Mouse (Mus musculus): ENCODE measurements around the gene Olfr140. TPM values are rescaled to one million over a fixed set of nuclear protein-coding genes. Genes with fewer than 3 reads are reported as not detected.

The Olfr140 gene
- polyA plus RNA-seq (2015; fragmentation: Nextera tagmentation; extraction: Ambion mirVana), result not detected in 2 replicates

DNA sequence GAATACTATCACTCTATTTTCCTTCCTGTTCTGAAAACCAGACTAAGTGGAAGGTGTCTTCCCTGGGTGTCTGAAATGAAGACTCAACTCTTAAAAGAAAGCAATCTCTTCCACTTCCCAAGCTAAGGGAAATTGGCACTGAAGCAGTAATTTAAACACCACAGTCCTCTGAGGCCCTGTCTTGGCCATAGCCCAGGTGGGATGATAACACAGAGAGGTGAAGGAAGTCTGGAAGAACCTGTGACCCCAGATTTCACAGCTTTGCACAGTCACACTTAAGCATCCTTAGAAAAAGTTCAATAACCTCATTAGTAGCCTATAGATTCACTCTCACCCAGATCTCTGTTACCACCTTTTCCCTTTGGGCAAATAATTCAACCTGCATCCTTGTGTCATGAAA lies at the start of gene Olfr140:
Gene Olfr140 (minus strand): TSS at position 101 of the 400 bp plus-strand sequence.
- Histone ChIP-seq H3K4me1 (no peaks in the 10 kb centered on the region), H3K4me2 (no peak within 1 kb of the TSS), H3K36me3 (no peaks in the 10 kb centered on the region), H3K9ac (no peak within 1 kb of the TSS), H3K27ac (no peak within 1 kb of the TSS), H3K9me3 (no peaks in the 10 kb centered on the region), H3K27me3 (no peaks in the 10 kb centered on the region), H3K4me3 (no peak within 1 kb of the TSS)
- ATAC-seq (ENCODE audit: insufficient number of reproducible peaks, low FRiP score, low TSS enrichment, low read depth), result no peak

DNA sequence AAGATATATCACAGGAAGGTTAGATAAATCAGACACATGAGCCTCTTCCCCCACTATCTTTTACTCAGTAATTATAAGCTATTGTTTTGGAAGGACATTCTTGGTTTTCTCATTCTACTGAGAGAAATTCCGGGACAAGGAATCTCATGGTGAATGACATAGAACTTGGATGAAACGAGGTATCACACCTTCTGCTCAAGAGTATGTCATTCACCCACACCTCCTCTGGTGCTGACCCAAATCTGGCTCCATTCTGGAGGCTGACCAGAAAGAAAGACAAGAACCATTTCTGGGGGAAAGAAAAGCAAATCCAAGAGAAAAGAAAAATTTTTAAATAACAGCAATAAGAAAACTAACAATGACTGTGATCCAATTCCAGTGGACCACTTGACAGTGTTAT lies 6.7 kb upstream of the Olfr140 start:
- WGBS, result 70% methylated on average over 2 of the region's 2 CpGs
- no peaks in the 10 kb centered on the region for H3K27me3 ChIP-seq
- H3K36me3 ChIP-seq, result no peaks in the 10 kb centered on the region
- no peak overlapping the region for H3K9ac ChIP-seq
- no peaks in the 10 kb centered on the region for H3K4me1 ChIP-seq
- H3K9me3 ChIP-seq, result no peaks in the 10 kb centered on the region
- ATAC-seq (ENCODE audit: insufficient number of reproducible peaks, low FRiP score, low TSS enrichment, low read depth), result no peak
- no peak overlapping the region for H3K4me2 ChIP-seq
- H3K4me3 ChIP-seq, result no peak overlapping the region
- H3K27ac ChIP-seq, result no peak overlapping the region

DNA sequence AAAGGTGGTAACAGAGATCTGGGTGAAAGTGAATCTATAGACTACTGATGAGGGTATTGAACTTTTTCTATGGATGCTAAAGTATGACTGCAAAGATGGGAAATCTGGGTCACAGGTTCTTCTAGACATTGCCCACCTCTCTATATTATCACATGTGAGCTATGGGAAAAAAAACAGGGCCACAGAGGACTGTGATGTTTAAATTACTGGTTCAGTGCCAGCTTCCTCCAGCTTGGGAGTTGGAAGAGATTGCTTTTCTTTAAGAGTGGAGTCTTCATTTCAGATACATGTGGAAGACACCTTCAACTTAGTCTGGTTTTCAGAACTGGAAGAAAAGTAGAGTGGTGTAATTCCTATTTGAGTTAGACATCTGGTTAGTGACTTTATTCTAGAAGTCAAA lies 28.4 kb downstream of the Olfr140 start, which contains the start of gene Olfr1265:
Gene Olfr1265 (plus strand): TSS at position 301 of the 400 bp plus-strand sequence.
- Histone ChIP-seq H3K4me2 (no peak within 1 kb of the TSS), H3K27ac (no peak within 1 kb of the TSS), H3K9ac (no peak within 1 kb of the TSS), H3K27me3 (no peaks in the 10 kb centered on the region), H3K36me3 (no peaks in the 10 kb centered on the region), H3K4me1 (no peaks in the 10 kb centered on the region), H3K9me3 (no peaks in the 10 kb centered on the region), H3K4me3 (no peak within 1 kb of the TSS)
- no peak for ATAC-seq (ENCODE audit: insufficient number of reproducible peaks, low FRiP score, low TSS enrichment, low read depth)

DNA sequence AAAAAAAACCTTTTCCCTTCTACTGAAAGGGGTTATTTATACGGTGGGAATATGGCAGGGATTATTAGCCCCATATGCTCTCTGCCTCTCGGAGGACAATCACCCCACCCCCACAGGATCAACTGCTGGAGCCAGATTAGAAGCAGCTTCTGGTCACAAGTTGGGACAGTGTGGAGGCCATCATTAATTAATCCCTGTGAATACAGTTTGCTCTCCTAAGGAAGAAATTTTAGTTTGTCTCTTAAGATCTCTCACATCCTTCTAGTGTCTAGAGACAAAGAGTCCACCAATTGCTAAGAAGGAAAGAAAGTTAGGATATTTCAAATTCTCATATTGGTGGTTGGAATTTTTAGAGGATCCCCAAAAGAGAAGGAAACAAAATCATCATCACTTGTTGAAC lies 37.9 kb downstream of the Olfr140 start, which contains the start of gene Olfr1264:
Gene Olfr1264 (minus strand): TSS at position 101 of the 400 bp plus-strand sequence.
- H3K27ac ChIP-seq, result no peak within 1 kb of the TSS
- WGBS, result 17% methylated on average over 2 of the region's 2 CpGs

DNA sequence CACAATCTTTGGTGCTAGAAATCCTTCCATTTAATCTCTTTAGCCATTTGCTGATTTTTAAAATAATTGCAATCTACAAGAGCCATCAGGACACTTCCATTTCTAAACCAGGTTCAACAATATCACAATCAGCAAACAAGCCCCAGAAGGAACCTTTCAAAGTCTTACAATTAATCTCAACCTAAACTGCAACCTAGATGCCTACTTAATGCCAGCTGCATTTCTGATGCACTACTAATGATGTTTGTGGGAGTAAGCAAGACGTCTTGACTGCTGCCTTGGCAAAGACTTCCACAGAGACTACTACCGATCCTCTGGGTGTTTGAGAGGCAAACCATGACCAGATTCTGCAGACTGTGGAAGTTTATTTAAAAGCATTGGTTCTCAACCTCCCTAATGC lies 51.6 kb downstream of the Olfr140 start, which contains the start of gene Olfr1263:
Gene Olfr1263 (plus strand): TSS at position 301 of the 400 bp plus-strand sequence.
- H3K27me3 ChIP-seq, result no peaks in the 10 kb centered on the region
- no peak within 1 kb of the TSS for H3K4me2 ChIP-seq
- H3K36me3 ChIP-seq, result no peaks in the 10 kb centered on the region
- ATAC-seq (ENCODE audit: insufficient number of reproducible peaks, low FRiP score, low TSS enrichment, low read depth), result no peak
- H3K9ac ChIP-seq, result no peak within 1 kb of the TSS
- 76% methylated on average over 2 of the region's 2 CpGs for WGBS
- no peaks in the 10 kb centered on the region for H3K9me3 ChIP-seq
- no peak within 1 kb of the TSS for H3K27ac ChIP-seq
- H3K4me3 ChIP-seq, result no peak within 1 kb of the TSS
- H3K4me1 ChIP-seq, result no peaks in the 10 kb centered on the region

More for the DNA sequence above, 37.9 kb downstream of the Olfr140 start, which contains the start of gene Olfr1264:
- H3K36me3 ChIP-seq, result no peaks in the 10 kb centered on the region
- no peak for ATAC-seq (ENCODE audit: insufficient number of reproducible peaks, low FRiP score, low TSS enrichment, low read depth)
- H3K4me1 ChIP-seq, result no peaks in the 10 kb centered on the region
- no peak within 1 kb of the TSS for H3K4me3 ChIP-seq
- no peak within 1 kb of the TSS for H3K4me2 ChIP-seq
- H3K27me3 ChIP-seq, result no peaks in the 10 kb centered on the region
- no peaks in the 10 kb centered on the region for H3K9me3 ChIP-seq
- no peak within 1 kb of the TSS for H3K9ac ChIP-seq

DNA sequence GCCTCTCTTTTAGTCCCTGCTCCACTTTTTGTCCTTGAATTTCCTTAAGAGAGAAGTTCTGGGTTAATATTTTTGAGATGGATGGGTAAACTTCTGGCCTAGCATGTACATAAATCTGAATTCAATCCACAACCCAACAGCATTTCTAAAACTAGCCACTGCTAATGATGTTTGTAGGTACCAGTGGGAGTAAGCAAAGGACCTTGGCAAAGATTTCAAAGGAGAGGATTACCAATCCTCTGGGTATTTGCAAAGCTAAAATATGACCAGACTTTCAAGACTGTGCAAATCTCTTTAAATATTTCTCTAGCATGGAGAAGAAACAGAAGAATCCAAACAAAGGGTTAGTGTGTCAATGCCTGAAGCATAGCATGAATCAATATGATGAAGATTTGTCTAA lies 63.5 kb downstream of the Olfr140 start, which contains the start of gene Olfr1262:
Gene Olfr1262 (plus strand): TSS at position 301 of the 400 bp plus-strand sequence.
- ATAC-seq (ENCODE audit: insufficient number of reproducible peaks, low FRiP score, low TSS enrichment, low read depth), result no peak
- no peak within 1 kb of the TSS for H3K4me2 ChIP-seq
- no peaks in the 10 kb centered on the region for H3K36me3 ChIP-seq
- no peaks in the 10 kb centered on the region for H3K4me1 ChIP-seq
- H3K4me3 ChIP-seq, result no peak within 1 kb of the TSS
- no peak within 1 kb of the TSS for H3K27ac ChIP-seq
- no peaks in the 10 kb centered on the region for H3K27me3 ChIP-seq
- no peaks in the 10 kb centered on the region for H3K9me3 ChIP-seq
- no peak within 1 kb of the TSS for H3K9ac ChIP-seq

Other genes with a start within 250 kb of the Olfr140 start
- gene Olfr1256, start 222.0 kb downstream of the Olfr140 start, polyA plus RNA-seq (2015; fragmentation: Nextera tagmentation; extraction: Ambion mirVana), result not detected in 2 replicates
- gene Olfr48, start 215.4 kb downstream of the Olfr140 start, polyA plus RNA-seq (2015; fragmentation: Nextera tagmentation; extraction: Ambion mirVana), result not detected in 2 replicates
- not detected in 2 replicates for gene Olfr1257, start 185.2 kb downstream of the Olfr140 start, polyA plus RNA-seq (2015; fragmentation: Nextera tagmentation; extraction: Ambion mirVana)
- not detected in 2 replicates for gene Olfr1258, start 136.3 kb downstream of the Olfr140 start, polyA plus RNA-seq (2015; fragmentation: Nextera tagmentation; extraction: Ambion mirVana)
- not detected in 2 replicates for gene Olfr1259, start 114.9 kb downstream of the Olfr140 start, polyA plus RNA-seq (2015; fragmentation: Nextera tagmentation; extraction: Ambion mirVana)
- not detected in 2 replicates for gene Olfr1260, start 89.3 kb downstream of the Olfr140 start, polyA plus RNA-seq (2015; fragmentation: Nextera tagmentation; extraction: Ambion mirVana)
- gene Olfr1261, start 72.4 kb downstream of the Olfr140 start, polyA plus RNA-seq (2015; fragmentation: Nextera tagmentation; extraction: Ambion mirVana), result not detected in 2 replicates
- not detected in 2 replicates for gene Olfr1262, start 63.4 kb downstream of the Olfr140 start, polyA plus RNA-seq (2015; fragmentation: Nextera tagmentation; extraction: Ambion mirVana)
- not detected in 2 replicates for gene Olfr1263, start 51.5 kb downstream of the Olfr140 start, polyA plus RNA-seq (2015; fragmentation: Nextera tagmentation; extraction: Ambion mirVana)
- gene Olfr1264, start 38.0 kb downstream of the Olfr140 start, polyA plus RNA-seq (2015; fragmentation: Nextera tagmentation; extraction: Ambion mirVana), result not detected in 2 replicates
- gene Olfr1265, start 28.3 kb downstream of the Olfr140 start, polyA plus RNA-seq (2015; fragmentation: Nextera tagmentation; extraction: Ambion mirVana), result not detected in 2 replicates
- not detected in 2 replicates for gene Olfr1269, start 57.8 kb upstream of the Olfr140 start, polyA plus RNA-seq (2015; fragmentation: Nextera tagmentation; extraction: Ambion mirVana)
- gene Olfr32, start 78.7 kb upstream of the Olfr140 start, polyA plus RNA-seq (2015; fragmentation: Nextera tagmentation; extraction: Ambion mirVana), result not detected in 2 replicates
- not detected in 2 replicates for gene Olfr1270, start 89.5 kb upstream of the Olfr140 start, polyA plus RNA-seq (2015; fragmentation: Nextera tagmentation; extraction: Ambion mirVana)
- not detected in 2 replicates for gene Olfr1506, start 160.9 kb upstream of the Olfr140 start, polyA plus RNA-seq (2015; fragmentation: Nextera tagmentation; extraction: Ambion mirVana)
- not detected in 2 replicates for gene Olfr142, start 194.0 kb upstream of the Olfr140 start, polyA plus RNA-seq (2015; fragmentation: Nextera tagmentation; extraction: Ambion mirVana)
- not detected in 2 replicates for gene Olfr1271, start 207.4 kb upstream of the Olfr140 start, polyA plus RNA-seq (2015; fragmentation: Nextera tagmentation; extraction: Ambion mirVana)
- gene Olfr1272, start 229.2 kb upstream of the Olfr140 start, polyA plus RNA-seq (2015; fragmentation: Nextera tagmentation; extraction: Ambion mirVana), result not detected in 2 replicates